Mouse (Mus musculus): ENCODE data around the gene Gga3.

Gga3 gene

GRCm38 (mm10) chr11:115630532-115631504, 27.0 kb upstream of the Gga3 start:
- peak; percentile 52 for DNase-seq (ENCODE audit: low spot score)

DNA sequence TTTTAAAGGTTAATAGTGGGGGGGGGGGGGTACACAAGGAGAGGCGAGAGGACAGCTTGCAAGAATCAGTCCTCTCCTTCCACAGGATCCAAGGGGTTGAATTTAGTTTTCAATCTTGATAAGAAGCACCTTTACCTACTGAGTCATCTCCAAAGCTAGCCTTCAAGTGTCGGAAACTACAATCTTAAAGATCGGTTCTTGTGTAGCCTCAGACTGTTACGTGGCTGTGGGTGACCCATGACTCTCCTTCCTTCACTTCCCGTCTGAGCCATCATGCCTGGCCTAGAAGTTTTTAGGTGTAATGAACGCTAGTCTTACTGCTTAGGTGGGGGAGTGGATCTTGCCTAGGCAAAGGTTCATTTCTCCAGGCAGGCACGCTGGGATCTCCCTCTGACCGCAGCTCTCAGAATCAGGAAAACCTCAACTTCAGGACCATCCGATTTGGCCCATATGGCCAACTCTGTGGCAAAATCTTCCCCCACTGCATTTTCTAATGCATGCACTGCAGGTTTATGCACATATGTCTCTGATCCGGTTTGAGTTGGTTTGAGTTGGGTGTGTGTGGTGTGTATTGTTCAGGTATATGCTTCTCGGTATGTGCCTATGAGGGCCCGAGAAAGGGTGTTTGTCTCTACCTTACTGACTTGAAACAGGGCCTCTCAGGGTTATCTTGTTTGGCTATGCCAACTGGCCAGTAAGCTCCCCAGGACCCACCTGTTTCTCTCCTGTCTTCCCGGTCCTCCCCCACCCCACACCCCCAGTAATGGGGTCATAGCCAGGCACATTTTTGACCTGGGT, 26.1 kb upstream of the Gga3 start:
- DNase-seq (ENCODE audit: low spot score), result no peak

DNA sequence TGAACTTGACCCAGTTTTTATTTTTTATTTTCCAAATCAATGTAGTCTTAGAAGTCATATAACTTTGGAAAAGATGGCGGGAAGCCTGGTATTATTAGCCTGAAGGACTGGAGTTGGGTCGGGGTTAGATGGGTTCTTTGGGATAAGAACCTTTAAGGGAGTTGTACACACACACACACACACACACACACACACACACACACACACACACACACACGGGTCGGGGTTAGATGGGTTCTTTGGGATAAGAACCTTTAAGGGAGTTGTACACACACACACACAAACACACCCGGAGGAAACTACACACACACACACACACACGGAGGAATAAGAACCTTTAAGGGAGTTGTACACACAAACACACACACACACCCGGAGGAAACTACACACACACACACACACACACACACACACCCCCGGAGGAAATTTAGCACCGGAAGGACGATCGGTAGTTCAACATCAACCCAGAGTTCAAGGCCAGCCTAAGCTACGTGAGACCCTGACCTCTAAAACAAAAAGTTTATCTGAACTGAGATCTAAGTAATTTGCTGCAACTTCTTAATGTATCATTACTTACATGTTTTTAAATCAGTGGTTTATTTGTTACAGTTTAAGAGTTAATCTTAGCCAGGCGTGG, 24.7 kb upstream of the Gga3 start:
- no peak for DNase-seq (ENCODE audit: low spot score)

DNA sequence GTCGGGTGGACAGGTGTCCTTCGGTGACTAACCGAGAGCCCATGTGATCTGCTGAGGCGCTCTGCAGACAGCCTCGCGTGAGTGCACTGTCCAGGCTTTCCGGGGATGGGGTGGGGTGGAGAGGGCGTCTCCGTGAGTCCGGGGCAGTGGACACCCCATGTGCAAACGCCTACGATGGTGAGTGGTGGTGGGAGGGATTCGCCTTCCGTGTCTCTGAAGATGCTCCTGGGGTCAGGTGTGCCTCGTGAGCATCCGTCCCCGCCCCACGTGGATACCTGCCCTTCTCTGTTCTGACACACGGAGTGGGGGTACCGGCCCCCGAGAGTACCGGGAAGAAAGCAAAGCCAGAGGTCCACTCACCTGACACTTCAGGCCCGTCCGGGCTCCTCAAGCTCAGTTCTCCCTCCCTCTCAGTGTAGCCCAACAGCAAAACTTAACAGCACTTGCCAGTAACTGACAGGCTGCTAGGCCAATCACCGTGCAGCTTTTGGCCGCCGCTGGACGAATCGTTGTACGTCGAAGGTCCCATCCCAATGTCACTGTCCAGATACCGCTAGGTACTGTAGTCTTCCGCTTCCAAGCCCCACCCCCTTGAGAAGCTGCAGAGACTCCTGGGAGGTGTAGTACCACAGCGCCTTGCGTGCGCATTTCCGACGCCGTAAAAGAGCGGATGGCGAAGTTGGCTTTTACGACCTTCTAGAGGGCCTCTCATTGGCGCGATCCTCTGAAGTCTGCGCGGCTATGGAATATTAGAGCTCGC, 24.0 kb upstream of the Gga3 start, which contains the start of gene Slc25a19:
Slc25a19 (minus strand) TSS at position 591 of the 760 bp plus-strand sequence.
- peak; percentile 100 for DNase-seq (ENCODE audit: low spot score)

DNA sequence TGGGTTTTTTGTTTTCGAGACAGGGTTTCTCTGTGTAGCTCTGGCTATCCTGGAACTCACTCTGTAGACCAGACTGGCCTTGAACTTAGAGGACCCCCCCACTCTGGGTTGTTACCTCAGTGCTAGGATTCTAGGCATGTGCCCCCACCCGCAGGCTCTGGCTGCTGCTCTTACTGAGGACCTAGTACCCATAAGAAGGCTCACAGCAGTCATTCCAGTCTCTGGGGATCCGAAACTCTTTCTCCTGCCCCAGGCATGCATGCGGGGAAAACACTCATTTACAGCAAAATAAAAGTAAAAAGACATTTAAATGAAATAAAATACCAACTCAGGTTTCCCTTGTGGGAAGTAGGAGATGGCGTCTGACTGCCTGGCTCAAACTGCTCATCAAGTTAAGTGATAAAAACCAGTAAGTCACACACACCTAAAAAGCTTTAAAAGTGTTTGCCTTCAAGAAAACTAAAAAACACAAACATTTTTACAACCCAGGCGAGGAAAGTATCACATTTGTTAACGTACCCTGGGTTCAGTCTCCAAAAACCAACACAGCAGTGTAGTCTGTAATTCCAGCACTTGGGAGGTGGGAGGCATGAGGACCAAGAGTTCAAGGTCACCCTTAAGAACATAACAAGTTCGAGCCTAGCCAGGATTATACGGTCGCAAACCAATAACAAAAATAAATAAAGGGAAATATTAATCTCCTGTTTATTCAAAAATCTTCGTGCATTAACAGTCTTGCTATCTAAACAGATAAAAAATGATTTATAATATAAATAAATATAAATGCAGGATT, 23.2 kb upstream of the Gga3 start:
- no peak for DNase-seq (ENCODE audit: low spot score)

DNA sequence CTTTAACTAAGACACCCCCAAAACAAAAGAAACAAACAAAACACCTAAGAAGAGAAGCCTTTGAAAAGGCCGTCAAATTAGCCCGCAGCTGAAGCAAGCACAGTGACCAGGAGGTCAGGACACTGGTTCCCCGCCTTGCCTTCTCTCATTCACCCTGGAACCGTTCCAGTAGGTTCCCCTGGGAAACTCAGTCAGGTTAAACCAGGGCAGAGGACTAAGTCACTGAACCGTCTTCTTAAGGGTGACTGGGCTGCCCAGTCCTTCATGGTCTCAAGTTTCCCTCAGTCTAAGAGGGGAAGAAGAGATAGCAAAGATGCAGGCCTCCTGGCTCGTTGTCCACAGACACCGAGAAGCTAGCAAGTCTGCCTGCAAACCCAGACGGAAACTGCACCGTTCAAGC, 22.0 kb upstream of the Gga3 start:
- DNase-seq (ENCODE audit: low spot score), result no peak

DNA sequence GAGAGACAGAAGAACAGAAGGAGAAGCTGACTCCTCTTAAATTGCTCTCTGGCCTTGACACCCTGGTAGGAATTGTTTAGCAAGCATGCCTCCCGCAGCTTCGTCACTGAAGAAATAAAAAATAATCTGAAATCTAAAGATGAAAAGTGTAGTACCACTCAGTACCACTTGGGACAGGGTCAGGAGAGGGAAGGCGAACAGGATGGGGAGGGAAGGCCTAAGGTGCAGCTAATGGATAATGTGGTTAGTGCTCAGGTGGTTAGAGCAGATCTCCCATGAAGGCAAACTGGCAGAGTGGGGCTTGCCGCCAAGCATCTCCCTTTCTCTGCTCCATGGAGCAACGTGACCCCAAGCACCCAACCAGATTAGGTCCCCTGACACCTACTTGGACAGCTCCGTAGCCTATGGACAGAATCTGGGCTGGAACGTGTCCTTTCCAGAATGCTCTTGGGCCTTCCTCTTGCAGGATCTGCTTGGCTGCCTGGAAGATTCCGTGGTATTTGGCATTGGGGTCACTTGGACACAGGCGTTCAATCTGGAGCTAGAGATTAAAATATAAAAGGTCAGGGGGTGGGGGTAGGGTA, 19.7 kb upstream of the Gga3 start:
- DNase-seq (ENCODE audit: low spot score), result no peak

DNA sequence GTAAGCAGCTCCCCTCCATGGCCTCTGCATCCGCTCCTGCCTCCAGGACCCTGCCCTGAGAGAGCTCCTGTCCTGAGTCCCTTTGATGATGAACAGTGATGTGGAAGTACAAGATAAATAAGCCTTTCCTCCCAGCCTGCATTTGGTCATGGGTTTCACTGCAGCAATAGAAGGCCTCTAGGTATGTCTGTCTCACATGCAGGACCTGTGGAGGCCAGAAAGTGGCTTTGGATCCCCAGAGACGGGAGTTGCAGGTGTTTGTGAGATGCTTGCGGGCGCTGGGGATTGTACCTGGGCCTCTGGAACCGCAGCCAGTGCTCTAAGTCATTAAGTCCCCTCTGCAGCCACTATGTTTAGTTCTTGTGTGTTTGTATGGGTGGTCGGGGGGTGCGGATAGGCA, 16.1 kb upstream of the Gga3 start:
- no peak for DNase-seq (ENCODE audit: low spot score)

DNA sequence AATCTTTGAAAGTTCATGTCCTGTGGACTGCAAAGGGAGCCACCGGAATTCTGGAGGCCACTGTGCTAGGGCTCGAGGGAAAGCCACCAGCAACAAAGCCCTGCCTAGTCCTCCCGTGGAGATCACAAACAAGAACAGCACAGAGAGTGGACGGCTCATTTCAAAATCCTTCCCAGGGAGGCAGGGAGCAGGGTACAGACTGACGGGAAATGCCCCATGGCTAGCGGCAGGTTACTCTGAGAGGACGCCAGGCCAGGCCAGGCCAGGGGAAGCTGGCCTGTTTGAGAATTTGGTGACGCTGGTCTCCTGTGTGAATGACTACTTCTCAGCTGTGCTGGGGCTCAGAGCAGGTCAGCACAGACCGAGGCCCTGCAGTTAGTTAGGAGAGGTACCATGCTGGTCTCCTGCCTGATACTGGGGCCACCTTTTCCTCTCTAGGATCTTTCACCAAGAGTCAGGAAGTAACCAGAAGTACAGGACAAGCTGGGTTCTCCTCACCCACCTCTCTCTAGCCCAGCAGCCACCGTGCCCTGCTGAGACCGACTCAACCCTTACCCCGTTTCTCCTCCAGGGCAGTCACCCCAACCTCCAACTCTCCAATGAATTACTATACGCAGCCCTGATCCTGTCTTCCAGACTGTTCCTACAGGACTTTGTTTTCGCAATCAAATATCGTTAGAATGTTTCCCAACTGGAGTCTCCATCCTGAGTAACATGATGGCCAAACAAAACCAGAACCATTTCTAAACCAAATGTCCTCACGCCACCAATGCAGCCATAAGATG, 15.1 kb upstream of the Gga3 start:
- no peak for DNase-seq (ENCODE audit: low spot score)

DNA sequence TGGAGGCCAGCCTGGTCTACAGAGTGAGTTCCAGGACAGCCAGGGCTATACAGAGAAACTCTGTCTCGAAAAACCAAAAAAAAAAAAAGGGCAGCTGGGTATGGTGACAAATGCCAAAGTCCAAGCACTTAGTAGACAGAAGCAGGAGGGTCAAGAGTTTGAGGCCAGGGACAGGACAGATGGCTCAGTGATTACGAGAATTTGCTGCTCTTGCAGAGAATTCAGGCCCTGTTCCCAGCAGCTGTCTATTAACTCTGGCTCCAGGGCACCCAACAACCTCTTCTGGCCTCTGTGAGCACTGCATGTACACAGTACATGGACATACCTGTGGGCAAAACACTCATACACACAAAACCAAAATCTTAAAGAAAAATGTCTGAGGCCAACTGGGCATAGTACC, 14.2 kb upstream of the Gga3 start:
- DNase-seq (ENCODE audit: low spot score), result no peak

DNA sequence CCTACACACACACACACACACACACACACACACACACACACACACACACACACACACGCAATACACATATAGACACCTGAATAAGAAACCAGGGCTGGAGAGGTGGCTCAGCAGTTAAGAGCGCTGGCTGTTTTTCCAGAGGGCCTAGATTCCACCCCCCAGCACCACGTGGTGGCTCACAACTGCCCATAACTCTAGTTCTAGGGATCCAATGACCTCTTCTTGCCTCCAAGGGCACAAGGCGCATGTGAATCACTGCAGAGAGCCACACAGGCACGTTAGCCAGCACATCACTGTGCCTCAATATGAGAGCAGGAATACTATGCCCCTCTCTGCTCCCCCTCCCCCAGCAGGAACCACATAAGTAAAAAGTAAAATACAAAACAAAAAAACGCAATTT, 13.0 kb upstream of the Gga3 start:
- no peak for DNase-seq (ENCODE audit: low spot score)

DNA sequence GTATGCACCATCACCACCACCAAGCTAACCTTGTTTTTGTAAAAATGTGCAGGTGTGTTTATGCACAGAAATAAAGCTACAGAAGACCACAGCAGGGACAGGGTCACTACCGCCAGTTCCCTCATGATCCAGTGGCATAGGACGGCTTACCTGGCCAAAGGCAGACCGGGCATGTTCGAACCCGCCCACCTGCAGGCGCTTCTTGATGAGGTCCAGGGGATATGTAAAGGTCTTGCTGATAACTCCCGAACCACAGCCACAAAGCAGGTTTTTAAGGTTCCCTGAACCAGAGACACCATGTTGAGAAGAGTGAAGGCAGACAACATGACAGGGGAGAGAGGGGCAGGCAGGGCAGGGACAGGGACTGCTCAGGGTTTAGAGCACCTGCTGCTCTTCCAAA, 12.5 kb upstream of the Gga3 start:
- DNase-seq (ENCODE audit: low spot score), result peak; percentile 53

GRCm38 (mm10) chr11:115615875-115616274, 12.0 kb upstream of the Gga3 start:
- no peak for DNase-seq (ENCODE audit: low spot score)

DNA sequence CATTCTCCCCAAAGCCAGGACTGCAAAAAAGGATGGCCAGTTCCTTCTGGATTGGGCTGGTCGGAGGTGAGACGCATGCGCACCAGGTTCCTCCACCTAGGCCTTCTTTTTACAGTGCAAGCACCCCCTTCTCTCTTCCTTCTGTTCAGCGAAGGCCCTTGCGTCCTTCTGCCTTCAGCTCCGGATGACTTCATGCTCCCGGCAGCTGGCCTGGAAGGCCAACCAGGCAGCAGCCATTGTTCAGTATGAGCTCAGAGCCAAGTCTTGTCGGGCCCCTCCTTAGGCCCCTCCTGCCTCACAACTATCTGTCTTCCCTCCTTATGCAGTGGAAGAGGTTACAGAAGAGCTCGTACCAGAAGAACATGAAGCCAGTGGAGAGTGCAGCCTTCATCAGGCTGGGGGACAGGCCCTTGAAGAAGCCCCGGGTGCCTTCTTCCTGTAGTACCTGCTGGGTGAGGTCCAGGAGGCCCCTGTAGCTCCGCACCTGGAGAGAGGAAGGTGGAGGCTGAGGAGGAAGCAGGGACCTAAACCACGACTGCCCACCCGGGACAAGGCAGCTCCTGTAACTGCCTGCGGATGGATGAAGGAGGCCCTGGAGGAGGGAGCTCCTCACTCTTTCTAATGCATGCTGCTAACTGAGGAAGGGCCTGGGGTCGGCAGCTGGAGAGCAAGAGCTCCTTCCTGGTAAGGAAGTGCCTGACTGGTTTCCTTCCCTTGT, 11.4 kb upstream of the Gga3 start:
- DNase-seq (ENCODE audit: low spot score), result no peak

DNA sequence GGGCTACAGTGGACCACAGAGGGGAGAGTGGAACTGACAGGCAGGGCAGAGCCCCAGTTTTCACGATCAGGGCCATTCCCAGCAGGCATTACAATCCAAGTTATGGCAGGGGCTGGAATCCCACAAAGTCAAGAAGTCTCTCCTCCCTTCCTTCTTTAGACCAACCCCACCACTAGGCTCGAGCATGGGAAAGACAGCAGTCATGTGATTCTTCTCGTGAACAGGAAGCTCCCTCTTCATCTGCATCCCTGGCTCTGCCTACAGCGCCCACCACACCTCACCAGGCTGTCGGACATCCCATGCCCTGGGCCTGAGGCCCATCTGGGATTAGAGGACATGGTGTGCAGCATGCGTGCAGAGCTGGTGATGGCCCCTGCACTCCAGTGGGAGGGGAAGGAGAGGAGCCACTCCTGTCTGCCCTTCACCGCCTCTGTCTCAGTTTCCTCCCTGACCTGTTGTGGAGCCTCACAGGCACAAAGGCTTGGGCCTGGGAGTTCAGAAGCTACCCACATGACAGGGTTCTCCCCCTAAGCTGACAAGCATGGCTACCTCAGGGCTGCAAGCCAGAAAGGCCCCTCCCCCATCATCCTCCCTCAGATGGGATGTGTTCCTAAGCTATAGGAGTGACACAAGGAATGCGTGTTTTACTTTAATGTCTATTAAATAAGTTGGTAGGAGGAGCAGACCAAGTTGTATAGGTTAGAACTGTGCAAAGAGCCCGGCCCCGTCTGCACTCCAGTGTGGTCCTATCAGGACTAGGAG, 10.7 kb upstream of the Gga3 start:
- no peak for DNase-seq (ENCODE audit: low spot score)

DNA sequence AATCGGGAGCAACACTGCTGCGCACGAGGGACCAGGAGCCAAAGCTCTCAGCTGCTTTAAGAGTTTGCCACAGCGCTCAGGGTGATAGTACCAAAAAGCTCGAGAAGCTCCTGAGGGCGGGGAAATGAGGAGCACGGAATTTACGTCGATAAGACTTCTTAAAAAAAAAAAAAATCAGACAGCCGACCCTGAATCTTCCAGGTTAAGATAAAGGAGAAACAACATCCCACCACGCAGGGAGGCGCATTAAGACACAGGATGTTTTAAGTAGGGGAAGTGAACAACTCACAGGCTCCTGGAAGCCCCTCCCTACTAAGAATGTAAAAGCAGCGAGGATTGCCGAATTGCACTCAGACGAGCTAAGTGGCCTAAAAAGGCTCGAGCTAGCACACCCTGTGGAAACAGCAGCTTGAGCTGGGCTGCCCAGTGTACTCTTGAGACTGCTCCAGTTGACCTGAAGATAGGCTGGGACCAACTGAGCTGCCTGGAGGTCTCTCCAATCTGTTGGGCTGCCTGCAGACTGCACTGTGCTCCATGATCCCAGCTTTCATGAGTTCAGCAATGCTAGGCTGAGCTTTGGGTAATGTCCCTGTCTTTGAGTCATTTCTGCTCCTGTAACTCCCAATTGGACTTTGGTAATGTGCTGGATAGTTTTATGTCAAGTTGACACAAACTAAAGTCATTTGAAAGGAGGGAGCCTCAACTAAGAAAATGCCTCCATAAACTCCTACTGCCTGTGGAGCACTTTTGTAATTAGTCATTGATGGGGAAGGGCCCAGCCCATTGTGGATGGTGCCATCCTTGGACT, 9.5 kb upstream of the Gga3 start:
- peak; percentile 17 for DNase-seq (ENCODE audit: low spot score)

- DNase-seq (ENCODE audit: low spot score), result peak; percentile 94
These were observed 8.7 kb upstream of the Gga3 start, which contains the start of gene Mif4gd for GRCm38 (mm10) chr11:115612410-115613137. Gene Mif4gd (minus strand): TSS chr11:115612969.
